Mouse (Mus musculus): ENCODE results near the gene Megf6. TPM values are rescaled to one million over a fixed set of nuclear protein-coding genes. Genes with fewer than 3 reads are reported as not detected.

The Megf6 gene
- polyA plus RNA-seq, 1 experiment from 2014 or later: 5.8 TPM

GRCm38 (mm10) chr4:154239199-154239598, 68.7 kb downstream of the Megf6 start:
- WGBS: 86% methylated on average over 8 of the region's 8 CpGs
- Histone ChIP-seq H3K9me3 (replicated peaks) (no peaks in the 10 kb centered on the region), H3K27ac (no peak overlapping the region), H3K9ac (no peak overlapping the region), H3K27me3 (no peaks in the 10 kb centered on the region), H3K36me3 (ENCODE audit: poor library complexity, severe bottlenecking) (no peaks in the 10 kb centered on the region), H3K4me2 (no peak overlapping the region), H3K4me3 (no peak overlapping the region), H3K4me1 (peaks cover 16% of the 10 kb centered on the region)
- ATAC-seq: no peak

GRCm38 (mm10) chr4:154240608-154241007, 70.1 kb downstream of the Megf6 start:
- H3K9ac ChIP-seq: no peak overlapping the region
- WGBS: 69% methylated on average over 11 of the region's 11 CpGs
- H3K4me1 ChIP-seq: peaks cover 16% of the 10 kb centered on the region
- no peak overlapping the region for H3K4me3 ChIP-seq
- H3K4me2 ChIP-seq: no peak overlapping the region
- no peaks in the 10 kb centered on the region for H3K27me3 ChIP-seq
- H3K36me3 ChIP-seq (ENCODE audit: poor library complexity, severe bottlenecking): no peaks in the 10 kb centered on the region
- no peak overlapping the region for H3K27ac ChIP-seq
- ATAC-seq: no peak
- no peaks in the 10 kb centered on the region for H3K9me3 ChIP-seq (replicated peaks)

GRCm38 (mm10) chr4:154245342-154245741, 74.8 kb downstream of the Megf6 start:
- Histone ChIP-seq H3K4me2 (no peak overlapping the region), H3K9me3 (replicated peaks) (no peaks in the 10 kb centered on the region), H3K27me3 (no peaks in the 10 kb centered on the region), H3K9ac (no peak overlapping the region), H3K27ac (no peak overlapping the region), H3K36me3 (ENCODE audit: poor library complexity, severe bottlenecking) (no peaks in the 10 kb centered on the region), H3K4me3 (no peak overlapping the region), H3K4me1 (peaks cover 9% of the 10 kb centered on the region; the same call in 1 of the 2 replicates)
- no peak for ATAC-seq
- 75% methylated on average over 7 of the region's 7 CpGs for WGBS

GRCm38 (mm10) chr4:154246115-154247040, 75.8 kb downstream of the Megf6 start:
- 9% methylated on average over 19 of the region's 19 CpGs for WGBS
- Histone ChIP-seq H3K4me2 (peak overlapping the region; percentile 48), H3K9me3 (replicated peaks) (no peaks in the 10 kb centered on the region), H3K27me3 (no peaks in the 10 kb centered on the region), H3K9ac (no peak overlapping the region), H3K4me1 (peaks cover 9% of the 10 kb centered on the region; the same call in 1 of the 2 replicates), H3K4me3 (no peak overlapping the region), H3K36me3 (ENCODE audit: poor library complexity, severe bottlenecking) (no peaks in the 10 kb centered on the region), H3K27ac (no peak overlapping the region)
- ATAC-seq: peak; percentile 36; the same call in 1 of the 2 replicates

- Histone ChIP-seq H3K36me3 (ENCODE audit: poor library complexity, severe bottlenecking) (no peaks in the 10 kb centered on the region), H3K27ac (no peak overlapping the region), H3K9me3 (replicated peaks) (no peaks in the 10 kb centered on the region), H3K4me1 (peaks cover 9% of the 10 kb centered on the region; the same call in 1 of the 2 replicates), H3K4me2 (peak overlapping the region; percentile 48; the same call in 1 of the 2 replicates), H3K27me3 (no peaks in the 10 kb centered on the region), H3K4me3 (no peak overlapping the region), H3K9ac (no peak overlapping the region)
- WGBS: 43% methylated on average over 22 of the region's 22 CpGs
- no peak for ATAC-seq
Observed at GRCm38 (mm10) chr4:154247207-154248091, 76.9 kb downstream of the Megf6 start.

GRCm38 (mm10) chr4:154248092-154248805, 77.7 kb downstream of the Megf6 start:
- Histone ChIP-seq H3K36me3 (ENCODE audit: poor library complexity, severe bottlenecking) (no peaks in the 10 kb centered on the region), H3K9ac (no peak overlapping the region), H3K27ac (no peak overlapping the region), H3K4me3 (no peak overlapping the region), H3K27me3 (no peaks in the 10 kb centered on the region), H3K4me2 (no peak overlapping the region), H3K4me1 (peaks cover 9% of the 10 kb centered on the region; the same call in 1 of the 2 replicates), H3K9me3 (replicated peaks) (no peaks in the 10 kb centered on the region)
- 80% methylated on average over 21 of the region's 21 CpGs for WGBS
- ATAC-seq: no peak

- H3K9ac ChIP-seq: no peak overlapping the region
- H3K27ac ChIP-seq: no peak overlapping the region
- no peaks in the 10 kb centered on the region for H3K9me3 ChIP-seq (replicated peaks)
- WGBS: 59% methylated on average over 8 of the region's 8 CpGs
- H3K27me3 ChIP-seq: no peaks in the 10 kb centered on the region
- no peak overlapping the region for H3K4me2 ChIP-seq
- no peak for ATAC-seq
- peaks cover 9% of the 10 kb centered on the region; the same call in 1 of the 2 replicates for H3K4me1 ChIP-seq
- H3K4me3 ChIP-seq: no peak overlapping the region
- H3K36me3 ChIP-seq (ENCODE audit: poor library complexity, severe bottlenecking): no peaks in the 10 kb centered on the region
Observed at GRCm38 (mm10) chr4:154249316-154249715, 78.8 kb downstream of the Megf6 start.

- Histone ChIP-seq H3K9me3 (replicated peaks) (no peaks in the 10 kb centered on the region), H3K4me1 (peaks cover 4% of the 10 kb centered on the region; the same call in 1 of the 2 replicates), H3K9ac (no peak overlapping the region), H3K27me3 (no peaks in the 10 kb centered on the region), H3K4me3 (no peak overlapping the region), H3K27ac (no peak overlapping the region; the same call in 1 of the 2 replicates), H3K36me3 (ENCODE audit: poor library complexity, severe bottlenecking) (no peaks in the 10 kb centered on the region), H3K4me2 (no peak overlapping the region)
- WGBS: 93% methylated on average over 20 of the region's 20 CpGs
- no peak for ATAC-seq
Observed at GRCm38 (mm10) chr4:154252537-154253255, 82.2 kb downstream of the Megf6 start.

- Histone ChIP-seq H3K36me3 (ENCODE audit: poor library complexity, severe bottlenecking) (peaks cover 9% of the 10 kb centered on the region; the same call in 1 of the 2 replicates), H3K9me3 (replicated peaks) (no peaks in the 10 kb centered on the region; the same call in 1 of the 2 replicates)
- no peak for ATAC-seq
Observed at GRCm38 (mm10) chr4:154260755-154261154, 90.2 kb downstream of the Megf6 start.

GRCm38 (mm10) chr4:154262071-154262470, 91.5 kb downstream of the Megf6 start:
- H3K4me3 ChIP-seq: no peak overlapping the region
- 58% methylated on average over 4 of the region's 4 CpGs for WGBS
- H3K9me3 ChIP-seq (replicated peaks): no peaks in the 10 kb centered on the region; the same call in 1 of the 2 replicates
- H3K36me3 ChIP-seq (ENCODE audit: poor library complexity, severe bottlenecking): peaks cover 9% of the 10 kb centered on the region; the same call in 1 of the 2 replicates
- no peak overlapping the region for H3K27ac ChIP-seq
- no peaks in the 10 kb centered on the region for H3K4me1 ChIP-seq
- H3K4me2 ChIP-seq: no peak overlapping the region
- H3K9ac ChIP-seq: no peak overlapping the region
- no peaks in the 10 kb centered on the region for H3K27me3 ChIP-seq
- ATAC-seq: no peak

More at GRCm38 (mm10) chr4:154260755-154261154, 90.2 kb downstream of the Megf6 start:
- Histone ChIP-seq H3K4me2 (no peak overlapping the region), H3K4me1 (no peaks in the 10 kb centered on the region), H3K27ac (no peak overlapping the region), H3K27me3 (no peaks in the 10 kb centered on the region), H3K9ac (no peak overlapping the region), H3K4me3 (no peak overlapping the region)
- 89% methylated on average over 5 of the region's 5 CpGs for WGBS

GRCm38 (mm10) chr4:154267511-154267910, 97.0 kb downstream of the Megf6 start:
- Histone ChIP-seq H3K4me1 (no peaks in the 10 kb centered on the region), H3K9ac (no peak overlapping the region), H3K4me2 (no peak overlapping the region), H3K36me3 (ENCODE audit: poor library complexity, severe bottlenecking) (peaks cover 11% of the 10 kb centered on the region; the same call in 1 of the 2 replicates), H3K4me3 (no peak overlapping the region), H3K9me3 (replicated peaks) (no peaks in the 10 kb centered on the region; the same call in 1 of the 2 replicates), H3K27me3 (no peaks in the 10 kb centered on the region), H3K27ac (no peak overlapping the region)
- no peak for ATAC-seq
- 86% methylated on average over 6 of the region's 6 CpGs for WGBS
